In genomic region chr2:93959346-93959745, GRCm38 (mm10) we compare ENCODE assay signal across 24 mouse cellular contexts. TPM values are rescaled to one million over a fixed set of nuclear protein-coding genes. Genes with fewer than 3 reads are reported as not detected.
"Had no signal": no experiment of that assay in that cellular context is flagged by ENCODE, and none has a peak within 500 bp of the region (broad histone marks: within the 10 kb centered on the region; RNA-seq: fewer than 3 reads in every experiment).

No protein-coding gene starts in this region.

- DNase-seq: retina, postnatal 1 day; right cerebral cortex, adult 18-20 months; right cerebral cortex, postnatal 14 days; right cerebral cortex, postnatal 25 days; right cerebral cortex, postnatal 4 days; spleen, adult 18-20 months; thymus, adult 18-20 months; thymus, adult 2 months; thymus, postnatal 14 days; thymus, postnatal 25 days; thymus, postnatal 36 days; thymus, postnatal 4 days had no signal

- H3K9ac ChIP-seq: neural tube, embryonic 12.5 days; neural tube, embryonic 13.5 days; neural tube, embryonic 15.5 days; stomach, embryonic 15.5 days had no signal

- H3K27ac ChIP-seq: neural tube, embryonic 12.5 days; neural tube, embryonic 13.5 days; neural tube, embryonic 15.5 days; stomach, embryonic 15.5 days; stomach, postnatal 0 days had no signal

- H3K4me2 ChIP-seq: neural tube, embryonic 12.5 days; neural tube, embryonic 13.5 days; neural tube, embryonic 15.5 days; stomach, embryonic 15.5 days had no signal

- H3K36me3 ChIP-seq: neural tube, embryonic 12.5 days; neural tube, embryonic 13.5 days; neural tube, embryonic 15.5 days; stomach, embryonic 15.5 days had no signal

- H3K9me3 ChIP-seq: neural tube, embryonic 12.5 days; neural tube, embryonic 13.5 days; neural tube, embryonic 15.5 days; stomach, embryonic 15.5 days had no signal

- H3K4me3 ChIP-seq: neural tube, embryonic 12.5 days; neural tube, embryonic 13.5 days; neural tube, embryonic 15.5 days; stomach, embryonic 15.5 days had no signal

RNA-seq across cellular contexts. Expression of gene Gm13889, which starts 2.3 kb away (rescaled TPM):
- total RNA-seq: neutrophil, adult 5-6 weeks had no signal

RNA-seq across cellular contexts. Expression of gene Gm27027, which starts 36.8 kb away (rescaled TPM):
- total RNA-seq: neutrophil, adult 5-6 weeks had no signal
- polyA plus RNA-seq: neural tube, embryonic 12.5 days; neural tube, embryonic 13.5 days; neural tube, embryonic 14.5 days; neural tube, embryonic 15.5 days; spleen, adult 2 months; stomach, embryonic 14.5 days; stomach, embryonic 15.5 days; stomach, embryonic 16.5 days; stomach, postnatal 0 days; thymus, adult 2 months; thymus, postnatal 0 days; urinary bladder, adult 2 months had no signal
